Mouse (Mus musculus) lung, embryonic 15.5 days (tissue): Measurements from ENCODE around the gene Card19. TPM values are rescaled to one million over a fixed set of nuclear protein-coding genes. Genes with fewer than 3 reads are reported as not detected.

Experiments used
- ATAC-seq: fragments of 200-750 bp; cut with Nextera tagmentation; 2 replicates; pipeline ENCODE4 v1.8.0; 2017; ENCODE audit warnings: moderate number of reproducible peaks, borderline replicate concordance; ENCODE audit not compliant: low FRiP score, low TSS enrichment; ENCODE audit errors: extremely low read depth
- H3K27ac ChIP-seq: fragments of 300-500 bp; sonication (generic); 2 replicates; pipeline ENCODE4 v1.5.1; 2015; ENCODE audit warnings: moderate library complexity, mild to moderate bottlenecking, inconsistent platforms
- H3K27me3 ChIP-seq: fragments of 300-500 bp; sonication (generic); 2 replicates; pipeline ENCODE4 v1.6.1; 2015; ENCODE audit warnings: inconsistent platforms
- H3K36me3 ChIP-seq: fragments of 300-500 bp; sonication (generic); 2 replicates; pipeline ENCODE4 v1.6.1; 2015; ENCODE audit warnings: inconsistent platforms
- H3K4me1 ChIP-seq: fragments of 300-500 bp; sonication (generic); 2 replicates; pipeline ENCODE4 v1.6.1; 2015; ENCODE audit warnings: inconsistent platforms
- H3K4me2 ChIP-seq: fragments of 300-500 bp; sonication (generic); 2 replicates; pipeline ENCODE4 v1.6.1; 2015; ENCODE audit warnings: inconsistent platforms, mild to moderate bottlenecking, moderate library complexity
- H3K4me3 ChIP-seq: fragments of 300-500 bp; sonication (generic); 2 replicates; pipeline ENCODE4 v1.5.1; 2015; ENCODE audit warnings: mild to moderate bottlenecking, inconsistent platforms
- H3K9ac ChIP-seq: fragments of 300-500 bp; sonication (generic); 2 replicates; pipeline ENCODE4 v1.6.1; 2015; ENCODE audit warnings: inconsistent platforms
- H3K9me3 ChIP-seq: fragments of 300-500 bp; sonication (generic); 2 replicates; pipeline ENCODE4 v1.6.1; 2016; ENCODE audit warnings: inconsistent platforms
- WGBS: fragments of 180-500 bp; shearing (Covaris S2); methylation state at CpG from one replicate; pipeline ENCODE4 v1.1.7; 2015; 5-methylcytosine and 5-hydroxymethylcytosine counted together
- polyA plus RNA-seq: library from polyadenylated mRNA; unstranded; fragments of >200 nt; fragmentation: Nextera tagmentation; extraction: Ambion mirVana; gene quantifications from 2 replicates; pipeline ENCODE4 v1.2.1, GENCODE M21; 2015

Gene Card19
- polyA plus RNA-seq, 1 experiment from 2014 or later: 52.6 TPM

GRCm38 (mm10) chr13:49205381-49205998 lies 10.3 kb downstream of the Card19 start:
- no peak overlapping the region for H3K27ac ChIP-seq
- peak; percentile 37; the same call in 1 of the 2 replicates for ATAC-seq

DNA sequence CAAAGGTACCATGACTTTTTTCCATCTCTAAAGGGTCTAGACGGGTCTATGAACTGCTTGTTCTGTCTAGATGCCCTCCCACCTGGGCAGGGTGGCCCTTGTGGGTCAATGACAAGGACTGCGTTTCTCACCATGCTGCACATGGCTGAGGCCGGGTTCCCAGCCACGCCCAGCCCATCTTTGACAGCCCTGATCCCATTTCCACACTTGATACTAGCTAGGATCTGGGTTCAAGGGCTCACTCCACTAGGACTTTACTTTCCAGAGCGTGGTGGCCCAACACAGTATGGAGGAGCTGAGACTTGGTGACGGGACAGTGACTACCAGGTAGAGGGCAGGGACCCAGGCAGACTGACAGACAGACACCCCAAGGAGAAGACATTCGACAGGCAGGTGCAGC lies 13.3 kb downstream of the Card19 start:
- Histone ChIP-seq H3K27me3 (no peaks in the 10 kb centered on the region), H3K4me1 (peaks cover 10% of the 10 kb centered on the region), H3K36me3 (no peaks in the 10 kb centered on the region), H3K4me2 (no peak overlapping the region), H3K27ac (no peak overlapping the region), H3K9me3 (no peaks in the 10 kb centered on the region), H3K9ac (no peak overlapping the region), H3K4me3 (no peak overlapping the region)
- WGBS: 88% methylated on average over 7 of the region's 7 CpGs
- ATAC-seq: no peak

More at GRCm38 (mm10) chr13:49205381-49205998, 10.3 kb downstream of the Card19 start:
- H3K4me2 ChIP-seq: no peak overlapping the region
- peaks cover 10% of the 10 kb centered on the region for H3K4me1 ChIP-seq
- no peaks in the 10 kb centered on the region for H3K27me3 ChIP-seq
- no peak overlapping the region for H3K9ac ChIP-seq
- H3K9me3 ChIP-seq: no peaks in the 10 kb centered on the region
- no peak overlapping the region for H3K4me3 ChIP-seq
- 32% methylated on average over 13 of the region's 13 CpGs for WGBS
- H3K36me3 ChIP-seq: no peaks in the 10 kb centered on the region

GRCm38 (mm10) chr13:49200688-49201087 lies 15.1 kb downstream of the Card19 start:
- no peak overlapping the region for H3K27ac ChIP-seq
- no peaks in the 10 kb centered on the region for H3K9me3 ChIP-seq
- H3K4me2 ChIP-seq: no peak overlapping the region
- WGBS: 79% methylated on average over 13 of the region's 13 CpGs
- H3K9ac ChIP-seq: no peak overlapping the region
- H3K27me3 ChIP-seq: no peaks in the 10 kb centered on the region
- H3K4me3 ChIP-seq: no peak overlapping the region
- no peaks in the 10 kb centered on the region for H3K36me3 ChIP-seq
- no peak for ATAC-seq
- H3K4me1 ChIP-seq: peaks cover 5% of the 10 kb centered on the region

GRCm38 (mm10) chr13:49199891-49200290 lies 15.9 kb downstream of the Card19 start:
- Histone ChIP-seq H3K36me3 (no peaks in the 10 kb centered on the region), H3K4me3 (no peak overlapping the region), H3K27ac (no peak overlapping the region), H3K9ac (no peak overlapping the region), H3K27me3 (no peaks in the 10 kb centered on the region), H3K4me2 (no peak overlapping the region), H3K9me3 (no peaks in the 10 kb centered on the region), H3K4me1 (no peaks in the 10 kb centered on the region)
- ATAC-seq: no peak
- WGBS: 89% methylated on average over 7 of the region's 7 CpGs

GRCm38 (mm10) chr13:49198734-49199133 lies 17.1 kb downstream of the Card19 start:
- Histone ChIP-seq H3K9ac (no peak overlapping the region), H3K36me3 (no peaks in the 10 kb centered on the region), H3K4me2 (no peak overlapping the region), H3K4me1 (no peaks in the 10 kb centered on the region), H3K4me3 (no peak overlapping the region), H3K9me3 (no peaks in the 10 kb centered on the region), H3K27ac (no peak overlapping the region), H3K27me3 (no peaks in the 10 kb centered on the region)
- 86% methylated on average over 9 of the region's 9 CpGs for WGBS
- no peak for ATAC-seq

DNA sequence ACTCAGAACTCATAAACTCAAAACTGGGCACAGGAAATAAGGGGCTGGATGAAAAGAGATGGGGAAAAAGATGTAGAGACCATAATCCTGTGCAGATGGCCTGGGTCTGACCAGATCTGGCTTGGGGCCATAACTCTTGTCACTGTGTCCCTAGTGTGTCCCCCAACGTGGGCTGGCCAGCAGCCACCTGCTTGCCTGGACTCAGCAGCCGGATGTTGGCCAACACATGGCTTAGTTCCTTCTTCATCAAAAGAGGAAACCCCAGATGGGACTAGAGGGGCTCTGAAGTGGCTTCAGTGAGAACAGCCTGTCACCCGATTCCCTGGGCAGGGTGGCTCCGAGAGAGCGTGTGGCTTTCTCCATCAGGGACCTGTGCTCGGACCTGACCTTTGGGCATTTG lies 19.1 kb downstream of the Card19 start:
- Histone ChIP-seq H3K9ac (no peak overlapping the region), H3K9me3 (no peaks in the 10 kb centered on the region), H3K4me2 (no peak overlapping the region), H3K27me3 (no peaks in the 10 kb centered on the region), H3K4me3 (no peak overlapping the region), H3K27ac (no peak overlapping the region), H3K36me3 (no peaks in the 10 kb centered on the region), H3K4me1 (no peaks in the 10 kb centered on the region)
- 68% methylated on average over 6 of the region's 6 CpGs for WGBS
- ATAC-seq: no peak

GRCm38 (mm10) chr13:49196211-49196610 lies 19.6 kb downstream of the Card19 start:
- 76% methylated on average over 5 of the region's 5 CpGs for WGBS
- Histone ChIP-seq H3K4me2 (no peak overlapping the region), H3K27ac (no peak overlapping the region), H3K4me3 (no peak overlapping the region), H3K27me3 (no peaks in the 10 kb centered on the region), H3K9me3 (no peaks in the 10 kb centered on the region), H3K36me3 (no peaks in the 10 kb centered on the region), H3K4me1 (peaks cover 5% of the 10 kb centered on the region; the same call in 1 of the 2 replicates), H3K9ac (no peak overlapping the region)
- no peak for ATAC-seq

GRCm38 (mm10) chr13:49195651-49196050 lies 20.2 kb downstream of the Card19 start:
- no peak overlapping the region for H3K4me2 ChIP-seq
- no peak for ATAC-seq
- WGBS: 89% methylated on average over 7 of the region's 7 CpGs
- H3K27ac ChIP-seq: no peak overlapping the region
- no peaks in the 10 kb centered on the region for H3K36me3 ChIP-seq
- H3K27me3 ChIP-seq: no peaks in the 10 kb centered on the region
- no peak overlapping the region for H3K4me3 ChIP-seq
- no peaks in the 10 kb centered on the region for H3K9me3 ChIP-seq
- H3K9ac ChIP-seq: no peak overlapping the region
- H3K4me1 ChIP-seq: peaks cover 8% of the 10 kb centered on the region; the same call in 1 of the 2 replicates

GRCm38 (mm10) chr13:49194811-49195210 lies 21.0 kb downstream of the Card19 start:
- Histone ChIP-seq H3K27me3 (no peaks in the 10 kb centered on the region), H3K4me2 (no peak overlapping the region), H3K9ac (no peak overlapping the region), H3K36me3 (no peaks in the 10 kb centered on the region), H3K4me3 (no peak overlapping the region), H3K9me3 (no peaks in the 10 kb centered on the region), H3K27ac (no peak overlapping the region), H3K4me1 (peaks cover 12% of the 10 kb centered on the region; the same call in 1 of the 2 replicates)
- WGBS: 93% methylated on average over 13 of the region's 13 CpGs
- ATAC-seq: no peak

DNA sequence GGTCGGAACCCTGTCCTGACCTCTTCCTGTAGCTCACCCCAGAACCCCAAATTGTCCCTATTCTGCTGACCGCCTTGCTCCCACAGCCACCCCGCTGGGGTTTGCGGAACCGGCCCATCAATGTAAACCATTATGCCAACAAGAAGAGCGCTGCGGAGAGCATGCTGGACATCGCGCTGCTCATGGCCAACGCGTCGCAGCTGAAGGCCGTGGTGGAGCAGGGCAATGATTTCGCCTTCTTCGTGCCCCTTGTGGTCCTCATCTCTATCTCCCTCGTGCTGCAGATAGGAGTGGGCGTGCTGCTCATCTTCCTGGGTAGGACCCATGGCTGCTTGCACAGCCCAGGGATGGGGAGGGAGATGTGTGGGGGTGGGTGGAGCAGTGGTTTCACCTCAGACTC lies 22.2 kb downstream of the Card19 start:
- no peak overlapping the region for H3K27ac ChIP-seq
- ATAC-seq: no peak
- no peaks in the 10 kb centered on the region for H3K27me3 ChIP-seq
- peaks cover 16% of the 10 kb centered on the region for H3K4me1 ChIP-seq
- H3K4me3 ChIP-seq: no peak overlapping the region
- H3K9me3 ChIP-seq: no peaks in the 10 kb centered on the region
- 89% methylated on average over 17 of the region's 17 CpGs for WGBS
- H3K9ac ChIP-seq: no peak overlapping the region
- no peak overlapping the region for H3K4me2 ChIP-seq
- no peaks in the 10 kb centered on the region for H3K36me3 ChIP-seq

DNA sequence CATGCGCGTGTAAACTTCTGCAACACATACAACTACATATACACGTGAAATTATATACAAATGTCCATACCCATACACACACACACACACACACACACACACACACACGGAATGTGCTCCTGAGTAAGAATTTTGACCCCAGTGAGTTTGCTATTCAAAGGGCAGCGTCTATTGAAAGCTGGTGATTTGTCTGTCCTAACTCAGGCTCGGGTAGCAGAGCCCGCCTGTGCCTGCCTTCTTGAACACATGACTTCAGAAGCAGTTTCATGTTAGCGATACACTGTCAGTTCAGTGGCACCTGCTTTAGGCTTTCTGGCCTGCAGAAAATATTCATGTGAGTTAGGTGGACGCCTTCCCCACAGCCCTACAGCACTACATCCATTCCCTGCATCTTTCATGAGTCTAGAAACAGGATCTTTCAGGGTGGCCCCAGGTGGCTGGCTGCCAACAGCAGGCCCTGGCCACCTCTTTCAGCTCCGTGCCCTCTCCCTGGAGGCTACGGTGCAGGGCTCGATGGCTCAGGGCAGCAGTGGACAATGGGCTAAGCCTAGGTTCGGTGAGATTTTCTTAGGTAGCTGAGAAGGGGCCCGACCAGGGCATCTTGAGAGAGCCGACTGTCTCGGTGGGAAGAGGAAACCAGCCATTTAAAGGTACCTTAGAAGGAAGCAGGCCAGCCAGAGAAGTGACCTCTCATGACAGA lies 23.5 kb downstream of the Card19 start:
- H3K4me1 ChIP-seq: peaks cover 26% of the 10 kb centered on the region
- H3K9ac ChIP-seq: no peak overlapping the region
- WGBS: 65% methylated on average over 16 of the region's 16 CpGs

DNA sequence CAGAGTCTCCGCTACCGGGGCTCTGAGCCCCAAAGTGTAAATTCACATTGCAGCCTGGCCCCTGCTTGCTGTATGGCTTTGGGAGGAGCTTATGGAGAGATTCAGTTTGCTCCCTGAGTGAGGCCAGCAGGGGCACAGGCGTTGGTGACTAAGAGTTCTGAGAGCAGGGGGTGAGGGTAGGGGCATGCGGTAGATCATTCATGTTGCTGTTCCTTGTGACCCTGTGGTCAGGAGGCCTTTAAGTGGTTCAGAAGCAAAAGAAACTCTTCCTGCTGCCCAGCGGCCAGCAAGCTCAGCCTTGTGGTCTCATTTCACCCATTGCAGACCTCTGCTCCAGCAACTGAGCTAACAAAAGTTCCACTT lies 24.2 kb downstream of the Card19 start:
- Histone ChIP-seq H3K4me1 (peaks cover 31% of the 10 kb centered on the region), H3K27me3 (no peaks in the 10 kb centered on the region), H3K9me3 (no peaks in the 10 kb centered on the region), H3K4me2 (no peak overlapping the region), H3K4me3 (no peak overlapping the region), H3K27ac (no peak overlapping the region), H3K36me3 (no peaks in the 10 kb centered on the region), H3K9ac (no peak overlapping the region)
- 54% methylated on average over 5 of the region's 5 CpGs for WGBS
- no peak for ATAC-seq

More for the DNA sequence above, 23.5 kb downstream of the Card19 start:
- H3K27ac ChIP-seq: no peak overlapping the region
- ATAC-seq: no peak
- no peaks in the 10 kb centered on the region for H3K36me3 ChIP-seq
- no peak overlapping the region for H3K4me3 ChIP-seq
- no peaks in the 10 kb centered on the region for H3K9me3 ChIP-seq
- H3K27me3 ChIP-seq: no peaks in the 10 kb centered on the region
- H3K4me2 ChIP-seq: no peak overlapping the region
